Mouse (Mus musculus) embryonic facial prominence, embryonic 15.5 days (tissue): ENCODE data around the gene Agbl2. TPM values are rescaled to one million over a fixed set of nuclear protein-coding genes. Genes with fewer than 3 reads are reported as not detected.

Source experiments
- ATAC-seq: fragments of 200-750 bp; cut with Nextera tagmentation; 2 replicates; pipeline ENCODE4 v1.8.0; 2017; ENCODE audit warnings: low read depth, moderate TSS enrichment; ENCODE audit not compliant: insufficient number of reproducible peaks, low FRiP score, low TSS enrichment
- H3K27ac ChIP-seq: fragments of 300-500 bp; sonication (generic); replicated peaks from 2 replicates; pipeline ENCODE4 v1.5.1; 2015; ENCODE audit warnings: mild to moderate bottlenecking, inconsistent platforms
- H3K27me3 ChIP-seq: fragments of 300-500 bp; sonication (generic); 2 replicates; pipeline ENCODE4 v1.6.1; 2015; ENCODE audit warnings: inconsistent platforms
- H3K36me3 ChIP-seq: fragments of 300-500 bp; sonication (generic); 2 replicates; pipeline ENCODE4 v1.6.1; 2015; ENCODE audit warnings: mild to moderate bottlenecking, inconsistent platforms
- H3K4me1 ChIP-seq: fragments of 300-500 bp; sonication (generic); 2 replicates; pipeline ENCODE4 v1.6.1; 2015; ENCODE audit warnings: inconsistent platforms
- H3K4me2 ChIP-seq: fragments of 300-500 bp; sonication (generic); replicated peaks from 2 replicates; pipeline ENCODE4 v1.6.1; 2015; ENCODE audit warnings: mild to moderate bottlenecking, inconsistent platforms
- H3K4me3 ChIP-seq: fragments of 300-500 bp; sonication (generic); replicated peaks from 2 replicates; pipeline ENCODE4 v1.5.1; 2015; ENCODE audit warnings: mild to moderate bottlenecking, inconsistent platforms
- H3K9ac ChIP-seq: fragments of 300-500 bp; sonication (generic); 2 replicates; pipeline ENCODE4 v1.6.1; 2015; ENCODE audit warnings: inconsistent platforms
- H3K9me3 ChIP-seq: fragments of 300-500 bp; sonication (generic); replicated peaks from 2 replicates; pipeline ENCODE4 v1.6.1; 2016; ENCODE audit warnings: inconsistent platforms
- WGBS: fragments of 180-500 bp; shearing (Covaris S2); methylation state at CpG from one replicate; pipeline ENCODE4 v1.1.7; 2015; 5-methylcytosine and 5-hydroxymethylcytosine counted together
- polyA plus RNA-seq: library from polyadenylated mRNA; unstranded; fragments of >200 nt; fragmentation: Nextera tagmentation; extraction: Ambion mirVana; gene quantifications from 2 replicates; pipeline ENCODE4 v1.2.1, GENCODE M21; 2015

The Agbl2 gene
- polyA plus RNA-seq, 1 experiment from 2014 or later, result 4.2 TPM

DNA sequence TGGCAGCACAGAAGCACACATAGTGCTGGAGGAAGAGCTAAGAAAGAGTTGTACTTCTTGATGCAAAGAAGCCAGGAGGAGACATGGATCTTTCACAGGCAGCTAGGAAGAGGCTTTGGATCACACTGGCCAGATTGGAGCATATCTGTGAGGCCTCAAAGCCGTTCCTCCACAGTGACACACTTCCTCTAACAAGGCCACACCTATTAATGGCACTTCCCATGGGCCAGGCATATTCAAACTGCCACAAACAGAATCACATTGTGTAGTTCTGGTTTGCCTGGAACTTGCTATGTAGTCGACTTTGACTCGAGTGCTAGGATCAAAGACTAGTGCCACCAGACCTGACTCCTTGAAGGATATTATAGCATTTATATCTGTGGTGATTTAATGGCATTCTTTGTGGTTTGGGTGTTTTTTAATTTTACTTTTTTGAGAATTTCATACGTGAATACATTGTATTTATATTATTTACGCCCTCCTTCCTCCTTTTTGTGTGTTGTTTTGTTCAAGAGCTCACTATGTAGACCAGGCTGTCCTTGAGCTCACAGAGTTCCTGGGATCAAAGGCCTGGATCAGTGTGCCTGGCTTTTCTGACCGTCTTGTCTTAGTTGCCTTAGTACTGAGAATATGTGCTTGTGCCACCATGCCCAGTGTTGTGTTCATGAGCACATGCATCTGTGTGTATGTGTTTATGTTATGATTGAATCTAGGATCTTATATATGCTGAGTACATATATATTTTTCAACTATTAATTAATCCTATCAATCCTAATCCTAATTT is 32.7 kb upstream of the Agbl2 start:
- Histone ChIP-seq H3K27ac (0 out of 2 replicates have a peak overlapping the region, but pooled peaks have one; percentile 0), H3K4me3 (no peak overlapping the region), H3K27me3 (no peaks in the 10 kb centered on the region), H3K9me3 (no peaks in the 10 kb centered on the region), H3K9ac (no peak overlapping the region), H3K36me3 (peaks cover 49% of the 10 kb centered on the region), H3K4me2 (no peak overlapping the region), H3K4me1 (peaks cover 21% of the 10 kb centered on the region)
- ATAC-seq, result no peak
- WGBS, result 73% methylated on average over 6 of the region's 6 CpGs

DNA sequence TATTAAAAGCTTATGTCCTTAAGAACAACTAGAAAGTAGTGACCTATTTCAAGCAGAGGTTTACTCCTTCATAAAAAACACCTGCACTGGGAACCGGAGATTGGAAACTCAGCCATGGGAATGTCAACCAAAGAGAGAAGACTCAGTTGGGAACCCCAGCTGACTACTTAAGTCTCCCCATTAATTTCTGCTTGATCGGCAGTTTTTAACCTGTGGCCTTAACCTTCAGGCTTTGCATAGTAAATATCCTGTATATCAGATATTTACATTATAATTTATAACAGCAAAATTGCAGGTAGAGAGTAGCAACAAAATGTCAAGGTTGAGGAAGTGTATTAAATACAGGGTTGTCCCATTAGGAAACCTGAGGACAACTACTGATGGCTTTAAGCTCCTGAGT is 29.0 kb upstream of the Agbl2 start:
- Histone ChIP-seq H3K4me3 (no peak overlapping the region), H3K9ac (no peak overlapping the region)

DNA sequence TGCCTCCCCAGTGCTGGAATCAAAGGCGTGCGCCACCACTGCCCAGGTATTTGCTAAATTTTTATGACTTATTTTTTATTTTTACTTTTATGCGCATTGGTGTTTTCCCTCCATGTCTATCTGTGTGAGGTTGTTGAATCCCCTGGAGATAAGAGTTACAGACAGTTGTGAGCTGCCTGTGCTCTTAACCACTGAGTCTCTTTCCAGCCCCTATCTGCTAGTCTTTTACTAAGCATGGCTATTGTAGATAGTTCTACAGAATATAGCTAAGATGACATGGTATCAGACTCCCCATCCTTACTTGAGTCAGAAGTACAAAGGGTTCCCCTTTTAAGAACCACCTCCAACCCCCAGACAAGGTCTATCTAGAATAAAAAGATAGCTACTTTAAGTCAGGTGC is 28.3 kb upstream of the Agbl2 start:
- Histone ChIP-seq H3K4me3 (no peak overlapping the region), H3K9ac (no peak overlapping the region), H3K27ac (no peak overlapping the region), H3K4me2 (no peak overlapping the region), H3K9me3 (no peaks in the 10 kb centered on the region), H3K27me3 (no peaks in the 10 kb centered on the region), H3K36me3 (peaks cover 83% of the 10 kb centered on the region), H3K4me1 (peaks cover 5% of the 10 kb centered on the region; the same call in 1 of the 2 replicates)
- WGBS, result 95% methylated on average over 3 of the region's 3 CpGs
- no peak for ATAC-seq

More for the DNA sequence above, 29.0 kb upstream of the Agbl2 start:
- Histone ChIP-seq H3K4me2 (no peak overlapping the region), H3K36me3 (peaks cover 79% of the 10 kb centered on the region), H3K4me1 (peaks cover 11% of the 10 kb centered on the region), H3K27ac (no peak overlapping the region), H3K9me3 (no peaks in the 10 kb centered on the region), H3K27me3 (no peaks in the 10 kb centered on the region)
- 94% methylated on average over 2 of the region's 2 CpGs for WGBS
- ATAC-seq, result no peak

DNA sequence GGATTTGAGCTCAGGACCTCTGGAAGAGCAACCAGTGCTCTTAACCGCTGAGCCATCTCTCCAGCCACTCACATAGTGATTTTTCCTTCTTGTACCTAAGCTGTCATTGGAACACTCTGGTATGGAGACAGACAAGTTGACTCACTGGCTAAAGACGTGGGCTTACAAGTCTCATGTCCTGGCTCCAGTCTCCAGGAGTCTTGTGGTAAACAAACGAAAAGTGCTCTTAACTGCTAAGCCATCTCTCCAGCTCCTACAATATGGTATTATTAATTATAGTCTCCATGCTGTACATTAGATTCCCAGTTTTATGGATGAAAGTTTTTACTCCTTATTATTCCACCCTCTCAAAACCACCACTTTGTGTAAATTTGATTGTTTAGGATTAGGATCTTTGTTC is 17.4 kb upstream of the Agbl2 start:
- H3K36me3 ChIP-seq, result peaks cover 84% of the 10 kb centered on the region
- H3K27me3 ChIP-seq, result no peaks in the 10 kb centered on the region
- H3K4me2 ChIP-seq, result no peak overlapping the region
- no peak overlapping the region for H3K4me3 ChIP-seq
- ATAC-seq, result no peak
- no peak overlapping the region for H3K9ac ChIP-seq
- H3K4me1 ChIP-seq, result no peaks in the 10 kb centered on the region
- no peaks in the 10 kb centered on the region for H3K9me3 ChIP-seq
- 86% methylated on average over 3 of the region's 3 CpGs for WGBS
- H3K27ac ChIP-seq, result no peak overlapping the region

DNA sequence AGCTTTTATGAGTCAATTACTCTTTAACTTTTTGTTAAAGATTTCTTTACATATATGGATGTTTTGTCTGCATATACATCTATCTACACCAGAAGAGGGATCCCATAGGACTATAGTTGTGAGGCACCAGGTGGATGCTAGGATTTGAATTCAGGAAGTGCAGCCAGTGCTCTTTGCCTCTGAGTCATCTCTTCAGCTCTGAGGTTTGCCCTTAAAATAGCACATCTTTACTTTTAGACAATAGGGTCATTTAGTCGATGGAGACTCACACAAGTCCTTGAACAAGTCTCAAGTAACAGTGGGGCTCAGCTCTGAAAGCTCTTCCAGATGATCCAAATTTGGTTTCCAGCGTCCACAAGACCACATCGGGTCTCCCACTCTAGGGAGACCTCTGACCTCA is 1.2 kb upstream of the Agbl2 start:
- Histone ChIP-seq H3K27ac (no peak overlapping the region), H3K9me3 (no peaks in the 10 kb centered on the region), H3K9ac (no peak overlapping the region), H3K27me3 (0 out of 2 replicates have a peak, but pooled peaks cover 3% of the 10 kb centered on the region), H3K4me2 (no peak overlapping the region), H3K4me1 (peaks cover 14% of the 10 kb centered on the region), H3K4me3 (no peak overlapping the region), H3K36me3 (peaks cover 38% of the 10 kb centered on the region)
- WGBS, result 10% methylated on average over 3 of the region's 3 CpGs
- ATAC-seq, result no peak

DNA sequence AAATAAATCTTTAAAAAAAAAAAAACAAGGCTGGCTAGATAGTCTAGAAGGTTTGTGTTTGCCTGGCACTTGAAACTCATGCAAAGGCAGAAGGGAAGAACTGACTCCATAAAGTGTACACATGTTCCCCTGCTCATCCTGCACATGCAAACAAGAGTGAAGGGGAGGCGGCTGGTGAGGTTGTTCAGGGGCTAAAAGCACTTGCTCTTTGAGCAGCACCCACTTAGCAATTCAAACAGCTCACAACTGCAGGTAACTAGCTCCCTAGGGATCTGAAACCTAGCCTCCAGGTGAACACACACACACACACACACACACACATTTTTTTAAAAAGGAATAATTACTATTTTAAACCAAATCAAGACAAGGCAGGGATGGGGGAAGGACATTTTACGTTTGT is 589 bp upstream of the Agbl2 start:
- peak overlapping the region; percentile 51; the same call in 1 of the 2 replicates for H3K4me3 ChIP-seq
- no peak overlapping the region for H3K27ac ChIP-seq
- H3K9me3 ChIP-seq, result no peaks in the 10 kb centered on the region
- no peak for ATAC-seq
- peak overlapping the region; percentile 89; the same call in 1 of the 2 replicates for H3K4me2 ChIP-seq
- peaks cover 14% of the 10 kb centered on the region for H3K4me1 ChIP-seq
- H3K36me3 ChIP-seq, result peaks cover 33% of the 10 kb centered on the region
- H3K27me3 ChIP-seq, result 0 out of 2 replicates have a peak, but pooled peaks cover 3% of the 10 kb centered on the region
- no peak overlapping the region for H3K9ac ChIP-seq
- WGBS, result 28% methylated on average over 2 of the region's 2 CpGs

DNA sequence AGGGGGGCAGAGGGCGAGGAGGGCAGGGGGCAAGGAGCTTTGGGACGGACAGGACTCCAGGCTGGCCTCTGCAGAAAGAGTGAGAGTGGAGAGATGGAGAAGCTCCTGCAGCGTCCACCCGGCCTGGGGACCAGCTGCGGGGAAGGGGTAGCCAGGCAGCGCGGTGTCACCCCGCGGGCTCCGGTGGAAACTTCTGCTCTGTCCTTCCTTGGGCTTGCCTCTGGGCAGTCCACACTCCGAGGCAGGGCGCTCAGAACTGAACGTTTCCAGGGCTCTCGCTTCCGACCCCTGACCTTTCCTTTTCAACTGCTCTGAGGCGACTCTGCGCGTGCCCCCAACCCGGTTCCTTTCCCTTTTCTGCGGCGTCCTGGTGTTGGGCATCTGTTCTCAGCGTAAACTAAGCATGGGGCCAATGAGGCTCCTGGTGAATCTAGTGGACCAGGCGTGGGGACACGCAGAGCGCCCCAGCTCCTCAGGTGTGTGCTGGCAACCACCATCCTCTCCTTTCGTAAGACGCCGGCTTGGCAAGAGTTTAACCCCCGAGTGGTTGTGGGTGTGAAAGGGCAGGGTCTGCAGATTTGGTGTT is 467 bp downstream of the Agbl2 start:
- H3K27ac ChIP-seq, result no peak overlapping the region
- H3K9ac ChIP-seq, result peak overlapping the region; percentile 24; the same call in 1 of the 2 replicates
- peaks cover 14% of the 10 kb centered on the region for H3K4me1 ChIP-seq
- peak; percentile 34; the same call in 1 of the 2 replicates for ATAC-seq
- H3K9me3 ChIP-seq, result no peaks in the 10 kb centered on the region
- WGBS, result 1% methylated on average over 28 of the region's 29 CpGs
- peak overlapping the region; percentile 89 for H3K4me2 ChIP-seq
- H3K27me3 ChIP-seq, result 0 out of 2 replicates have a peak, but pooled peaks cover 3% of the 10 kb centered on the region
- H3K36me3 ChIP-seq, result peaks cover 24% of the 10 kb centered on the region
- H3K4me3 ChIP-seq, result peak overlapping the region; percentile 51

DNA sequence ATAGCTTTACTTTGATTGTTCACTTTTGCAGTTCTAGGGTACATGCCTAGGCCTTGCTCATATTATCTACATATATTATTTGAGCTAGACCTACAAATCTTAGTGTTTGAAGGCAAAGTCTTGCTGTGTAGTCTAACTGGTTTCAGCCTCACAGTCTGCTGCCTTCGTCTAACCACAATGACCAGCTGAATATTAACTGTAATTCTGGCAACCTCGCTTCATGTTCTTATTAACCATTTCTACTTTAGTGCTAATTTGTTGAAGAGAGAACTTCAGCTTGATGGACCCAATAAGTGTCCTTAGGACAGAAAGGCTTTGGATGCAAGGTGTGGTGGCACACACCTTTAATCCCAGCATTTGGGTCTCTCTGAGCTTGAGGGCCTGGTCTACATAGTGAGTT is 5.6 kb downstream of the Agbl2 start:
- Histone ChIP-seq H3K9ac (no peak overlapping the region), H3K27me3 (0 out of 2 replicates have a peak, but pooled peaks cover 3% of the 10 kb centered on the region), H3K4me1 (peaks cover 3% of the 10 kb centered on the region; the same call in 1 of the 2 replicates), H3K27ac (no peak overlapping the region), H3K9me3 (no peaks in the 10 kb centered on the region), H3K4me2 (no peak overlapping the region), H3K36me3 (no peaks in the 10 kb centered on the region), H3K4me3 (no peak overlapping the region)
- 75% methylated on average over 2 of the region's 2 CpGs for WGBS
- ATAC-seq, result no peak

DNA sequence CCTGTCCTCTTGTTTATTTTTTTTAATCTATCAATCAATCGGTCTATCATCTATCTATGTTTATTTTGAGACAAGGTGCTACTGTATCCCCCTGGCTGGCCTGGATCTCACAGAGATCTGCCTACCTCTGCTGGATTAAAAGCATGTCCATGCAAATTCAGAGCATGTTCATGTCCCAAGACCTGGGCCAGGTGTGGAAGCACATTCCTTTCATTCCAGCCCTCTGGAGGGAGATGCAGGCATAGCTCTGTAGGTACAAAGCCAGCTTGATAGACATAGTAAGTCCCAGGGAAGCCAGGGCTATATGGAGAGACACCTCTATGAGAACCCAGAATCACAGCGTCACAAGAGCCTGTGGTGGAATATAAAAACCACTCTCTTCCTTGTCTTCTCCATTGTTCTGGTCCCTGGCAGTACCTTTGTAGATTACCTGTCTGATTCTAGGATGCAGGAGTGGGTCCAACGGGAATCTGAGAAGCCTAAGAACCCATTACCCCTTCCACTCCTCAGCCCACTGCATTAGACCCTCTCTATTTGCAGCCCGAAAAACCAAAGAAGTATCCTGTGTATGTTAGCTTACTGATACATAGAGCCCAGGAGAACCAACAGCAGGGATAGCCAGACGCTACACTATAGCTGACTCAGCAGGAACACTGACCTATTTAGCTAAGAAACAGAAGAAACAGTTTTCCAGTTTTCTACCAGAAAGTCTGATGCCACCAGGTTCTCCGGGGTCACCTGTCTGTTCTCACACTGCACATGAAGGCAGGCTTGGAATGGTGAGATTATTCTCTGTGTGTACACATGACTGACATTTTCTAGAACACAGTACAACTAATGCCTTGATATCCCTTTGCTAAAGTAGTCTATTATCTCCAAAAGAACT is 26.0 kb downstream of the Agbl2 start:
- Histone ChIP-seq H3K9ac (no peak overlapping the region), H3K36me3 (no peaks in the 10 kb centered on the region), H3K4me3 (no peak overlapping the region), H3K4me1 (no peaks in the 10 kb centered on the region), H3K27ac (no peak overlapping the region), H3K4me2 (no peak overlapping the region), H3K9me3 (no peaks in the 10 kb centered on the region), H3K27me3 (no peaks in the 10 kb centered on the region)
- WGBS, result 83% methylated on average over 6 of the region's 6 CpGs
- ATAC-seq, result no peak

DNA sequence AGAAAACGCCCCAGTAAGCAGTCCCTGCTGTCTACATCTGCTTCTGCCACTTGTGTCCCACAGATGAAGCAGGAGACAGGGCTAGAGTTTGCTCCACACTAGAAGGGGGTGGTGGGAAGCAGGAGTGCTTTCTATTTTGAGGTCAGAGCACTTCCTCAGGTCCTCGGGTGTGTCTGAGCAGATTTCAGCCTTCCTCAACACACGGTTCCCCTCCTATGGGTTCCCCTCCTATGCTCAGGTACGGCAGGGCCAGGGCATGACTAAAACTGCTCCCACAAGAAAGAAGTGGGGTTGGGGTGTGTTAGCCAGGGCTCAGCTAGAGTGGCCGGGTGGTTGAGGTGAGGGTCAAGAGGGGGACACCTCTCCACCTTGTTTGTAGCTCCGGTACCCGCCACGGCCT is 28.2 kb downstream of the Agbl2 start:
- Histone ChIP-seq H3K27ac (no peak overlapping the region), H3K4me2 (no peak overlapping the region), H3K36me3 (no peaks in the 10 kb centered on the region), H3K9me3 (no peaks in the 10 kb centered on the region), H3K9ac (no peak overlapping the region), H3K4me3 (no peak overlapping the region), H3K27me3 (no peaks in the 10 kb centered on the region), H3K4me1 (no peaks in the 10 kb centered on the region)
- WGBS, result 83% methylated on average over 8 of the region's 8 CpGs
- no peak for ATAC-seq

DNA sequence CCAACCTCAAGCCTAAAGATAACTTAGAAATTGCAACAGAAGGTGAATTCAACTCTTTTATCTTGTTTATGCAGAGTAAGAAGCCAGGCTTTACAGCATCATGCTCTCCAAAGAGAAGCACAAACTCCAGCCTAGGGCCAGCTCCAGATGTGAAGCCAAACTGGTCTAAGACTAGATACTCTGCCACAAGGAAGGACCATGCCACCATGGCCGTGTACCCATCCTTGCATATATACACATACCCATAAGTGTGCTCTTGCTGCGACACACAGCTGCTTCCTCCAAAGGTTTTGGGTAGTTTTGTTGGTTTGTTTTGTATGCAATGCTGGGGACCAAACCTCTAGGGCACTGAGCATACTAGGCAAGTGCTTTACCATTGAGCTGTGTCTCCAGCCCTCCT is 32.7 kb downstream of the Agbl2 start:
- Histone ChIP-seq H3K9ac (no peak overlapping the region), H3K4me1 (no peaks in the 10 kb centered on the region), H3K4me2 (no peak overlapping the region), H3K4me3 (no peak overlapping the region), H3K27ac (no peak overlapping the region), H3K27me3 (no peaks in the 10 kb centered on the region), H3K36me3 (no peaks in the 10 kb centered on the region), H3K9me3 (no peaks in the 10 kb centered on the region)
- ATAC-seq, result no peak
- 84% methylated on average over 2 of the region's 2 CpGs for WGBS
